Mouse (Mus musculus): Measurements from ENCODE around the gene Gm11114. TPM values are rescaled to one million over a fixed set of nuclear protein-coding genes. Genes with fewer than 3 reads are reported as not detected.

Gene Gm11114
- polyA plus RNA-seq (2015; fragmentation: Nextera tagmentation; extraction: Ambion mirVana): not detected in 2 replicates

GRCm38 (mm10) chr9:85312473-85312872 lies at the start of gene Gm11114:
Gene Gm11114, plus strand, starts transcription at chr9:85312773.
- H3K27me3 ChIP-seq (ENCODE audit: insufficient read depth, low read length): no peaks in the 10 kb centered on the region
- H3K9ac ChIP-seq (ENCODE audit: low read depth, low read length): no peak within 1 kb of the TSS
- no peak within 1 kb of the TSS for H3K4me3 ChIP-seq (replicated peaks; ENCODE audit: low read depth, low read length)
- 82% methylated on average over 6 of the region's 6 CpGs for WGBS
- DNase-seq (ENCODE audit: low spot score) (no peak), ATAC-seq (replicated peaks; ENCODE audit: low FRiP score, low read depth) (no peak)
- no peaks in the 10 kb centered on the region for H3K36me3 ChIP-seq (ENCODE audit: insufficient read depth, low read length)
- no peak within 1 kb of the TSS for H3K4me2 ChIP-seq (ENCODE audit: low read length)
- H3K4me1 ChIP-seq (replicated peaks; ENCODE audit: insufficient read depth, low read length): no peaks in the 10 kb centered on the region
- TF ChIP-seq CTCF (IDR thresholded peaks at IDR 0.05; ENCODE audit: low read depth): no peak
- H3K9me3 ChIP-seq (replicated peaks; ENCODE audit: low read length): no peaks in the 10 kb centered on the region
- no peak within 1 kb of the TSS for H3K27ac ChIP-seq

- Histone ChIP-seq H3K9ac (ENCODE audit: low read depth, low read length) (no peak overlapping the region), H3K27ac (no peak overlapping the region), H3K4me1 (replicated peaks; ENCODE audit: insufficient read depth, low read length) (no peaks in the 10 kb centered on the region), H3K4me2 (ENCODE audit: low read length) (no peak overlapping the region), H3K36me3 (ENCODE audit: insufficient read depth, low read length) (no peaks in the 10 kb centered on the region), H3K9me3 (replicated peaks; ENCODE audit: low read length) (no peaks in the 10 kb centered on the region), H3K27me3 (ENCODE audit: insufficient read depth, low read length) (no peaks in the 10 kb centered on the region), H3K4me3 (replicated peaks; ENCODE audit: low read depth, low read length) (no peak overlapping the region)
- DNase-seq (ENCODE audit: low spot score): no peak
- WGBS: 83% methylated on average over 5 of the region's 5 CpGs
- no peak for TF ChIP-seq CTCF (IDR thresholded peaks at IDR 0.05; ENCODE audit: low read depth)
- ATAC-seq (replicated peaks; ENCODE audit: low FRiP score, low read depth): no peak
Measured at GRCm38 (mm10) chr9:85266847-85267246, 45.7 kb upstream of the Gm11114 start.

- Histone ChIP-seq H3K4me1 (replicated peaks; ENCODE audit: insufficient read depth, low read length) (no peaks in the 10 kb centered on the region), H3K36me3 (ENCODE audit: insufficient read depth, low read length) (no peaks in the 10 kb centered on the region), H3K27me3 (ENCODE audit: insufficient read depth, low read length) (no peaks in the 10 kb centered on the region), H3K9ac (ENCODE audit: low read depth, low read length) (no peak overlapping the region), H3K4me2 (ENCODE audit: low read length) (no peak overlapping the region), H3K9me3 (replicated peaks; ENCODE audit: low read length) (no peaks in the 10 kb centered on the region), H3K27ac (no peak overlapping the region), H3K4me3 (replicated peaks; ENCODE audit: low read depth, low read length) (no peak overlapping the region)
- ATAC-seq (replicated peaks; ENCODE audit: low FRiP score, low read depth): no peak
- DNase-seq (ENCODE audit: low spot score): no peak
- 80% methylated on average over 2 of the region's 2 CpGs for WGBS
- TF ChIP-seq CTCF (IDR thresholded peaks at IDR 0.05; ENCODE audit: low read depth): no peak
Measured at GRCm38 (mm10) chr9:85274114-85274513, 38.5 kb upstream of the Gm11114 start.

GRCm38 (mm10) chr9:85302849-85303248 lies 9.7 kb upstream of the Gm11114 start:
- WGBS: 80% methylated on average over 4 of the region's 4 CpGs
- H3K4me3 ChIP-seq (replicated peaks; ENCODE audit: low read depth, low read length): no peak overlapping the region
- no peaks in the 10 kb centered on the region for H3K36me3 ChIP-seq (ENCODE audit: insufficient read depth, low read length)
- no peak for ATAC-seq (replicated peaks; ENCODE audit: low FRiP score, low read depth)
- no peaks in the 10 kb centered on the region for H3K27me3 ChIP-seq (ENCODE audit: insufficient read depth, low read length)
- no peak for DNase-seq (ENCODE audit: low spot score)
- H3K4me1 ChIP-seq (replicated peaks; ENCODE audit: insufficient read depth, low read length): no peaks in the 10 kb centered on the region
- no peaks in the 10 kb centered on the region for H3K9me3 ChIP-seq (replicated peaks; ENCODE audit: low read length)
- no peak overlapping the region for H3K4me2 ChIP-seq (ENCODE audit: low read length)
- no peak overlapping the region for H3K9ac ChIP-seq (ENCODE audit: low read depth, low read length)
- no peak for TF ChIP-seq CTCF (IDR thresholded peaks at IDR 0.05; ENCODE audit: low read depth)
- no peak overlapping the region for H3K27ac ChIP-seq

- Histone ChIP-seq H3K27ac (no peak overlapping the region), H3K4me2 (ENCODE audit: low read length) (no peak overlapping the region), H3K9ac (ENCODE audit: low read depth, low read length) (no peak overlapping the region), H3K9me3 (replicated peaks; ENCODE audit: low read length) (no peaks in the 10 kb centered on the region), H3K27me3 (ENCODE audit: insufficient read depth, low read length) (no peaks in the 10 kb centered on the region), H3K4me3 (replicated peaks; ENCODE audit: low read depth, low read length) (no peak overlapping the region), H3K4me1 (replicated peaks; ENCODE audit: insufficient read depth, low read length) (no peaks in the 10 kb centered on the region), H3K36me3 (ENCODE audit: insufficient read depth, low read length) (no peaks in the 10 kb centered on the region)
- WGBS: 90% methylated on average over 3 of the region's 3 CpGs
- no peak for TF ChIP-seq CTCF (IDR thresholded peaks at IDR 0.05; ENCODE audit: low read depth)
- ATAC-seq (replicated peaks; ENCODE audit: low FRiP score, low read depth): no peak
- no peak for DNase-seq (ENCODE audit: low spot score)
Measured at GRCm38 (mm10) chr9:85303378-85303777, 9.2 kb upstream of the Gm11114 start.

- no peak overlapping the region for H3K27ac ChIP-seq
- no peak for ATAC-seq (replicated peaks; ENCODE audit: low FRiP score, low read depth)
- H3K4me1 ChIP-seq (replicated peaks; ENCODE audit: insufficient read depth, low read length): no peaks in the 10 kb centered on the region
- DNase-seq (ENCODE audit: low spot score): no peak
- H3K36me3 ChIP-seq (ENCODE audit: insufficient read depth, low read length): no peaks in the 10 kb centered on the region
- no peaks in the 10 kb centered on the region for H3K27me3 ChIP-seq (ENCODE audit: insufficient read depth, low read length)
- no peak overlapping the region for H3K9ac ChIP-seq (ENCODE audit: low read depth, low read length)
- no peak for TF ChIP-seq CTCF (IDR thresholded peaks at IDR 0.05; ENCODE audit: low read depth)
- H3K9me3 ChIP-seq (replicated peaks; ENCODE audit: low read length): no peaks in the 10 kb centered on the region
- H3K4me2 ChIP-seq (ENCODE audit: low read length): no peak overlapping the region
- no peak overlapping the region for H3K4me3 ChIP-seq (replicated peaks; ENCODE audit: low read depth, low read length)
- WGBS: 30% methylated on average over 1 of the region's 1 CpGs
Measured at GRCm38 (mm10) chr9:85316122-85316521, 3.5 kb downstream of the Gm11114 start.
